Mouse (Mus musculus) embryonic fibroblast, embryonic 13.5 days (primary cell): ENCODE measurements around the gene Ston2. TPM values are rescaled to one million over a fixed set of nuclear protein-coding genes. Genes with fewer than 3 reads are reported as not detected.
"Not testable (repeated sequence)": the region's sequence is repeated elsewhere in the genome, so short reads cannot be mapped to it uniquely, and the experiment has no call there.

Source experiments
- H3K27ac ChIP-seq: 2 replicates; pipeline ENCODE4 v1.5.1; 2012; ENCODE audit warnings: low read length, control low read depth, inconsistent platforms; ENCODE audit not compliant: insufficient read depth
- H3K4me1 ChIP-seq: 2 replicates; pipeline ENCODE4 v1.6.1; 2011; ENCODE audit warnings: low read length; ENCODE audit not compliant: control insufficient read depth, insufficient read depth
- H3K4me3 ChIP-seq: 2 replicates; pipeline ENCODE4 v1.5.1; 2011; ENCODE audit warnings: mild to moderate bottlenecking, control low read depth, low read length; ENCODE audit not compliant: insufficient read depth
- CTCF ChIP-seq: IDR thresholded peaks from 2 replicates; pipeline ENCODE4 v1.5.1; 2011; ENCODE audit warnings: mild to moderate bottlenecking, control low read depth, low read length, moderate library complexity, borderline replicate concordance; ENCODE audit not compliant: insufficient read depth
- POLR2A ChIP-seq: IDR thresholded peaks from 2 replicates; pipeline ENCODE4 v1.6.1; 2011; ENCODE audit warnings: low read depth, mild to moderate bottlenecking, control low read depth, low read length, moderate library complexity
- polyA plus RNA-seq: library from polyadenylated mRNA; stranded (reverse); fragments of >200 nt; gene quantifications from 2 replicates; pipeline ENCODE4 v1.2.4, GENCODE M21; 2011; ENCODE audit warnings: low read depth; ENCODE audit not compliant: missing spikeins, insufficient read length

Ston2 gene
- polyA plus RNA-seq, 1 experiment = 1.8 TPM

GRCm38 (mm10) chr12:91793266-91793665 is 5.1 kb upstream of the Ston2 start:
- TF ChIP-seq CTCF (no peak), POLR2A (no peak)
- Histone ChIP-seq H3K4me1 (no peaks in the 10 kb centered on the region; the same call in 1 of the 2 replicates), H3K27ac (no peak overlapping the region), H3K4me3 (no peak overlapping the region)

- Histone ChIP-seq H3K27ac (no peak overlapping the region), H3K4me1 (no peaks in the 10 kb centered on the region; the same call in 1 of the 2 replicates), H3K4me3 (no peak overlapping the region)
- TF ChIP-seq POLR2A (no peak), CTCF (no peak)
Observed at GRCm38 (mm10) chr12:91791822-91792221, 3.6 kb upstream of the Ston2 start.

- TF ChIP-seq CTCF (no peak), POLR2A (no peak)
- H3K27ac ChIP-seq = no peak overlapping the region
- H3K4me3 ChIP-seq = no peak overlapping the region
- peaks cover 2% of the 10 kb centered on the region for H3K4me1 ChIP-seq
Observed at GRCm38 (mm10) chr12:91789801-91790200, 1.6 kb upstream of the Ston2 start.

- H3K4me3 ChIP-seq, H3K4me1 ChIP-seq, H3K27ac ChIP-seq: not testable (repeated sequence)
Observed at GRCm38 (mm10) chr12:91788446-91788845, 259 bp upstream of the Ston2 start.

- Histone ChIP-seq H3K4me3 (no peak overlapping the region), H3K4me1 (peaks cover 2% of the 10 kb centered on the region; the same call in 1 of the 2 replicates), H3K27ac (no peak overlapping the region)
- TF ChIP-seq POLR2A (no peak), CTCF (no peak)
Observed at GRCm38 (mm10) chr12:91786355-91786754, 1.8 kb downstream of the Ston2 start.

GRCm38 (mm10) chr12:91781432-91781831 is 6.8 kb downstream of the Ston2 start:
- Histone ChIP-seq H3K27ac (no peak overlapping the region), H3K4me1 (peaks cover under 1% of the 10 kb centered on the region; the same call in 1 of the 2 replicates), H3K4me3 (no peak overlapping the region)
- TF ChIP-seq CTCF = no peak
- TF ChIP-seq POLR2A = no peak

- TF ChIP-seq POLR2A (no peak), CTCF (no peak)
- no peak overlapping the region for H3K27ac ChIP-seq
- H3K4me1 ChIP-seq = no peaks in the 10 kb centered on the region
- H3K4me3 ChIP-seq = no peak overlapping the region
Observed at GRCm38 (mm10) chr12:91780531-91780930, 7.7 kb downstream of the Ston2 start.

GRCm38 (mm10) chr12:91779004-91779365 is 9.2 kb downstream of the Ston2 start:
- TF ChIP-seq POLR2A (peak; percentile 25; the same call in 1 of the 2 replicates), CTCF (no peak)
- Histone ChIP-seq H3K4me1 (peaks cover 5% of the 10 kb centered on the region; the same call in 1 of the 2 replicates), H3K27ac (no peak overlapping the region), H3K4me3 (peak overlapping the region; percentile 47)

GRCm38 (mm10) chr12:91778211-91779003 is 9.8 kb downstream of the Ston2 start:
- Histone ChIP-seq H3K4me1 (peaks cover 5% of the 10 kb centered on the region; the same call in 1 of the 2 replicates), H3K4me3 (peak overlapping the region; percentile 47), H3K27ac (no peak overlapping the region)
- TF ChIP-seq POLR2A (no peak), CTCF (no peak)

GRCm38 (mm10) chr12:91776342-91776741 is 11.8 kb downstream of the Ston2 start:
- Histone ChIP-seq H3K4me3 (no peak overlapping the region), H3K4me1 (peaks cover 5% of the 10 kb centered on the region; the same call in 1 of the 2 replicates), H3K27ac (no peak overlapping the region)
- no peak for TF ChIP-seq CTCF
- TF ChIP-seq POLR2A = no peak
